Mouse (Mus musculus): Measurements from ENCODE around the gene Hrh3. TPM values are rescaled to one million over a fixed set of nuclear protein-coding genes. Genes with fewer than 3 reads are reported as not detected.

Hrh3 gene
- polyA plus RNA-seq, 1 experiment from 2014 or later, result 0.15 TPM

GRCm38 (mm10) chr2:180053001-180053400 lies 51.3 kb downstream of the Hrh3 start:
- H3K36me3 ChIP-seq, result peaks cover 56% of the 10 kb centered on the region

GRCm38 (mm10) chr2:180051986-180052733 lies 52.1 kb downstream of the Hrh3 start:
- Histone ChIP-seq H3K4me2 (no peak overlapping the region), H3K4me1 (replicated peaks) (no peaks in the 10 kb centered on the region; the same call in 1 of the 2 replicates), H3K36me3 (peaks cover 51% of the 10 kb centered on the region), H3K27ac (no peak overlapping the region), H3K9me3 (no peaks in the 10 kb centered on the region), H3K9ac (replicated peaks) (no peak overlapping the region), H3K27me3 (no peaks in the 10 kb centered on the region), H3K4me3 (replicated peaks) (no peak overlapping the region)
- ATAC-seq (ENCODE audit: insufficient number of reproducible peaks, insufficient read depth, low FRiP score, low TSS enrichment, low read depth), result no peak
- WGBS, result 91% methylated on average over 14 of the region's 14 CpGs

More at GRCm38 (mm10) chr2:180053001-180053400, 51.3 kb downstream of the Hrh3 start:
- H3K9ac ChIP-seq (replicated peaks), result no peak overlapping the region
- H3K27ac ChIP-seq, result no peak overlapping the region
- ATAC-seq (ENCODE audit: insufficient number of reproducible peaks, insufficient read depth, low FRiP score, low TSS enrichment, low read depth), result no peak
- no peak overlapping the region for H3K4me2 ChIP-seq
- no peaks in the 10 kb centered on the region for H3K9me3 ChIP-seq
- no peaks in the 10 kb centered on the region; the same call in 1 of the 2 replicates for H3K4me1 ChIP-seq (replicated peaks)
- H3K4me3 ChIP-seq (replicated peaks), result no peak overlapping the region
- no peaks in the 10 kb centered on the region for H3K27me3 ChIP-seq
- 93% methylated on average over 9 of the region's 9 CpGs for WGBS

- H3K4me2 ChIP-seq, result no peak overlapping the region
- no peaks in the 10 kb centered on the region for H3K9me3 ChIP-seq
- H3K27me3 ChIP-seq, result no peaks in the 10 kb centered on the region
- WGBS, result 27% methylated on average over 5 of the region's 5 CpGs
- H3K27ac ChIP-seq, result no peak overlapping the region
- H3K4me1 ChIP-seq (replicated peaks), result no peaks in the 10 kb centered on the region; the same call in 1 of the 2 replicates
- no peak overlapping the region for H3K4me3 ChIP-seq (replicated peaks)
- H3K36me3 ChIP-seq, result peaks cover 49% of the 10 kb centered on the region
- ATAC-seq (ENCODE audit: insufficient number of reproducible peaks, insufficient read depth, low FRiP score, low TSS enrichment, low read depth), result no peak; the same call in 1 of the 2 replicates
- H3K9ac ChIP-seq (replicated peaks), result no peak overlapping the region
Measured at GRCm38 (mm10) chr2:180050986-180051385, 53.3 kb downstream of the Hrh3 start.

Other genes starting within 250 kb of the Hrh3 start
- gene Taf4, start 127.8 kb downstream of the Hrh3 start, polyA plus RNA-seq (2016; fragmentation: Nextera tagmentation; extraction: Ambion mirVana), result 3.8 and 5.0 TPM in 2 replicates
- gene Lsm14b, start 79.5 kb downstream of the Hrh3 start, polyA plus RNA-seq (2016; fragmentation: Nextera tagmentation; extraction: Ambion mirVana), result 13.6 and 14.2 TPM in 2 replicates
- 693 and 704 TPM in 2 replicates for gene Psma7, start 62.1 kb downstream of the Hrh3 start, polyA plus RNA-seq (2016; fragmentation: Nextera tagmentation; extraction: Ambion mirVana)
- gene Ss18l1, start 62.0 kb downstream of the Hrh3 start, polyA plus RNA-seq (2016; fragmentation: Nextera tagmentation; extraction: Ambion mirVana), result 7.3 and 8.7 TPM in 2 replicates
- gene Mtg2, start 33.9 kb downstream of the Hrh3 start, polyA plus RNA-seq (2016; fragmentation: Nextera tagmentation; extraction: Ambion mirVana), result 29.6 and 30.9 TPM in 2 replicates
- 33.0 and 36.0 TPM in 2 replicates for gene Osbpl2, start 14.8 kb upstream of the Hrh3 start, polyA plus RNA-seq (2016; fragmentation: Nextera tagmentation; extraction: Ambion mirVana)
- 207 and 212 TPM in 2 replicates for gene Adrm1, start 67.0 kb upstream of the Hrh3 start, polyA plus RNA-seq (2016; fragmentation: Nextera tagmentation; extraction: Ambion mirVana)
- gene Lama5, start 121.4 kb upstream of the Hrh3 start, polyA plus RNA-seq (2016; fragmentation: Nextera tagmentation; extraction: Ambion mirVana), result 20.9 and 22.3 TPM in 2 replicates
- 608 and 631 TPM in 2 replicates for gene Rps21, start 152.9 kb upstream of the Hrh3 start, polyA plus RNA-seq (2016; fragmentation: Nextera tagmentation; extraction: Ambion mirVana)
- 20.7 and 23.7 TPM in 2 replicates for gene Cables2, start 169.0 kb upstream of the Hrh3 start, polyA plus RNA-seq (2016; fragmentation: Nextera tagmentation; extraction: Ambion mirVana)
- 0.52 and 0.56 TPM in 2 replicates for gene Rbbp8nl, start 185.4 kb upstream of the Hrh3 start, polyA plus RNA-seq (2016; fragmentation: Nextera tagmentation; extraction: Ambion mirVana)
- 0.14 TPM in 1 of 2 replicates, not detected in the other for gene Gata5, start 230.2 kb upstream of the Hrh3 start, polyA plus RNA-seq (2016; fragmentation: Nextera tagmentation; extraction: Ambion mirVana)